Mouse (Mus musculus) testis, postnatal 10 days (tissue): Measurements from ENCODE around the gene 2810459M11Rik.
"Not testable (repeated sequence)": the region's sequence is repeated elsewhere in the genome, so short reads cannot be mapped to it uniquely, and the experiment has no call there.

ENCODE experiments used
- DNase-seq: peaks from one replicate; pipeline ENCODE4 v3.0.0; 2021; ENCODE audit warnings: low spot score

Gene 2810459M11Rik

GRCm38 (mm10) chr1:86045848-86046805 lies at the start of gene 2810459M11Rik:
Gene 2810459M11Rik, plus strand, starts transcription at chr1:86045863.
- peak; percentile 57 for DNase-seq

GRCm38 (mm10) chr1:85997221-85997620 lies 48.4 kb upstream of the 2810459M11Rik start:
- DNase-seq: no peak

- no peak for DNase-seq
Measured at GRCm38 (mm10) chr1:85998012-85998411, 47.7 kb upstream of the 2810459M11Rik start.

- no peak for DNase-seq
Measured at GRCm38 (mm10) chr1:85999853-86000570, 45.7 kb upstream of the 2810459M11Rik start.

- DNase-seq: no peak
Measured at GRCm38 (mm10) chr1:86005540-86005939, 40.1 kb upstream of the 2810459M11Rik start.

GRCm38 (mm10) chr1:86006040-86006439 lies 39.6 kb upstream of the 2810459M11Rik start:
- no peak for DNase-seq

GRCm38 (mm10) chr1:86007778-86008177 lies 37.9 kb upstream of the 2810459M11Rik start:
- DNase-seq: peak; percentile 97

GRCm38 (mm10) chr1:86015758-86016157 lies 29.9 kb upstream of the 2810459M11Rik start:
- DNase-seq: not testable (repeated sequence)

- DNase-seq: no peak
Measured at GRCm38 (mm10) chr1:86016516-86016915, 29.1 kb upstream of the 2810459M11Rik start, which contains the start of gene Spata3. Gene Spata3, plus strand, starts transcription at chr1:86016816.

- DNase-seq: peak; percentile 64
Measured at GRCm38 (mm10) chr1:86018235-86019055, 27.2 kb upstream of the 2810459M11Rik start.

- no peak for DNase-seq
Measured at GRCm38 (mm10) chr1:86021365-86021989, 24.2 kb upstream of the 2810459M11Rik start.

- no peak for DNase-seq
Measured at GRCm38 (mm10) chr1:86032273-86032987, 13.2 kb upstream of the 2810459M11Rik start.

GRCm38 (mm10) chr1:86038191-86038951 lies 7.3 kb upstream of the 2810459M11Rik start:
- no peak for DNase-seq

GRCm38 (mm10) chr1:86040131-86040530 lies 5.5 kb upstream of the 2810459M11Rik start:
- no peak for DNase-seq

GRCm38 (mm10) chr1:86040817-86041216 lies 4.8 kb upstream of the 2810459M11Rik start:
- no peak for DNase-seq

GRCm38 (mm10) chr1:86045056-86045455 lies 607 bp upstream of the 2810459M11Rik start:
- DNase-seq: no peak

GRCm38 (mm10) chr1:86046833-86047563 lies 1.3 kb downstream of the 2810459M11Rik start:
- DNase-seq: no peak

GRCm38 (mm10) chr1:86048231-86048630 lies 2.6 kb downstream of the 2810459M11Rik start:
- no peak for DNase-seq

GRCm38 (mm10) chr1:86048744-86049143 lies 3.1 kb downstream of the 2810459M11Rik start:
- DNase-seq: no peak
